Mouse (Mus musculus): ENCODE data around the gene Tarbp2.

DNA sequence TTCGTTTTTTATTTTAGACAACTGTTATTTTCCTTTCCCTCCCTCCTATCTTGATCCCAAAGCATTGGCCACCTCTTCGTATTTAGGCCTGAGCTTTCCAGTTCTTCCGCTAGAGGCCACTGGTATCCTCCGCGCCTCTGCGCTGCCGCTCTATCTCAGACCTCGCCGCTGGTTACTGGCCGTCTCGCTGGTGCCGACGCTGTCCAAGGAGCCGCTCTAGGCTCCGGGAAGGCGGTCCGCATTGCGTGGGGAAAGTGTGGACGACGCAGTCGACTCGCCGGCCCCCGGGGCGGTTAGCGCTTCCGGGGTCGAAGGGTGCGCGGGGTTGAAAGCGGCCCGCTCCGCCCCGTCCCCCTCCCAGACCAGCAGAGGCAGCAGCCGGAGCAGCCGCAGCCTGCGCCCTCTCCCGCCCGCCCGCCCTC lies 47.8 kb upstream of the Tarbp2 start, which contains the start of gene Pcbp2:
- TF ChIP-seq CTCF (conservative IDR thresholded peaks at IDR 0.05; ENCODE audit: low read length) (peak; percentile 69), NANOG (IDR thresholded peaks at IDR 0.05; ENCODE audit: borderline replicate concordance, low read length) (no peak), POU5F1 (IDR thresholded peaks at IDR 0.05; ENCODE audit: borderline replicate concordance, low read length) (no peak)

Data from E14TG2a.4 (cell line).